Mouse (Mus musculus): ENCODE results near the gene Atp1a4.

- TF ChIP-seq CTCF (IDR thresholded peaks at IDR 0.05; ENCODE audit: low read depth) (no peak), EP300 (optimal IDR thresholded peaks at IDR 0.05) (no peak)
Observed at GRCm38 (mm10) chr1:172205741-172206087, 52.5 kb downstream of the Atp1a4 start.
